Mouse (Mus musculus): Measurements from ENCODE around the gene Sema3a.

The Sema3a gene

DNA sequence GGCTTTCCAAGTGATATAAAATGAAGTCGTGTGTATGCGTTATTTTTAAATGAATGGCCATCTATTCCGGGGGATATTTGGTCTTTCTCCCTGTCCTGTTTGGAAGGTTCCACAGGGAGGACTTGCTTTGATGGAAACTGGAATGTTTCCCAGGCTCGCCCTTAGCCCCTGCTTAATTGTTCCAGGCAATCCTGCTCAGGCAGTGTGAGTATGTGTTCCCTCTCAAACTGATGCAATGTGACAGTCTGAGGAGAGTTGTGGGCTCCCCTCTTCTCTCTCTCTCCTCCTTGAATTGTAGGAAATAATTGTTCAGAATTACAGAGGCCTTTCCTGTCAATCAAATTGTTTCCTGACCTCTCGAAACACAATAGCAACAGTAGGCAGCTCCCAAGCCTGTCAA, 202.1 kb downstream of the Sema3a start:
- no peak for DNase-seq

DNA sequence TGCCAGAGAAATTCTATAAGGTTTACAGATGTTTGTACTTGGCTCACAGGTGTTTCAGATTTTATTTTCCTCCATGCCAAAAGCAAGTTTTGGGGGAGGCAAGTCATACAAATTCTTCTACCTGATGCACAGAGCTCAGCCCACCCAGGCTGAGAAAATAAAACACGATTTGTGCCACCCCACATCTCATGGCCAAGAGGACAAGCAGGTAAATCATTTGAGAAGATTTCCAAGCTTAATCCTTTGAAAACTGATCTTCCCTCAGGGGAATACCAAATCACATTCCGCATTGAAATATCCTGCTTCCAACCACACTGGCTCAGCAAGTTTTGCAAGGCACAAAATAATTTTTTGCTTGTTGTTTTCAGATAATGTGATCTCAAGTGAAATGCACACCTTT, 206.2 kb downstream of the Sema3a start:
- DNase-seq = no peak

DNA sequence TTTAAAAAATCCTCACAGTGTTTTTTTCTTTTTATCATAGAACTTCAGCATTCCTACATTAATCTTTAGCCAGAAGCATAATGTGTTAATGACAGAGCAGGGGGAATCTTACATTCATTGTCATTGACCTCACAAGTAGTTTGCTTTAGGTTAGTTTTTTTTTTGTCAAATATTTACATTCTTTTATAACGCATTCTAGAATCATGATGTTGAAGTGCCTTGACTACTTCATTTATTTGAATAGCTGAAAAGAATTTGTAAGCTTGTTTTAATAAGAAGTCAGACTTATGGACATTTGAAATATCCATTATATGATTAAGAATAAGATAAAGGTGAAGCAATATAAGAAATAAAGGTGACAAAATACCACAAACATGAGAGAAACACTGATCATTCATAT, 212.5 kb downstream of the Sema3a start:
- DNase-seq = no peak

DNA sequence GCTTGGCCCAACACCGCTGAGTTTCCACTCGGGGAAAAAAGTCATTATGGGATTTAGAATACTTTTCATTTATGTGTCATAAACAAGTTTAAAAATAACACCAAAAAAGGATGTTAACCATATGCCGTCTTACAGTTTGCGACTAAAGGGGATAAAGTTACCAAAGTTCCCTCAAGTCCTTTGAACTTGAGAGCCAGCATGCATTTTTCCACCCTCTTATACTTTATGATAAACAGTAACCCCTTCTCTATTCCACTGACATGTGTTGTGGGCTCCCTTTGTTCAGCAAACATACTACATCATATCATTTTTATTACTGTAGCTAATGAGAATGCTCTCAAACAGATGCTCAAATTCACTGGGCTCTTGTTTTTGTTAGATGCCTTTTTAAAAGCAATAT, 221.9 kb downstream of the Sema3a start:
- DNase-seq = no peak

DNA sequence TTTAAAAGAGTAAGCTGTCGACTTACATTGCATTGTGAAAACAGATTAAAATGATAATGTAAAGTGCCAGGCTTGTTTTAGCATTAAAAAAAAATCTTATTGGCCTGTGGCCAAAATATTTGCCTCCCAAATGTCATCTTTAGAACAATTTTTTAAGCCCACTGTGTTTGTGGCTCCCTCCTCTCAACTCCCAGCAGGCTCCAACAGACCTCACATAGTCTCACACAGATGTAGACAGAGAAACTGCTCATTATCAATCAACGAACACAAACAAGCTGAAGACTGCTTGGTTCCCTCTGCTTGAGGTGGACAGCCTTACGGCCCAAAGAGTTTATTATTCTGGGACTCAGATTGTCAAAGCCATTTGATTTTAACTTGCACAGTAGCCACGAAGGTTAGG, 226.4 kb downstream of the Sema3a start:
- no peak for DNase-seq

DNA sequence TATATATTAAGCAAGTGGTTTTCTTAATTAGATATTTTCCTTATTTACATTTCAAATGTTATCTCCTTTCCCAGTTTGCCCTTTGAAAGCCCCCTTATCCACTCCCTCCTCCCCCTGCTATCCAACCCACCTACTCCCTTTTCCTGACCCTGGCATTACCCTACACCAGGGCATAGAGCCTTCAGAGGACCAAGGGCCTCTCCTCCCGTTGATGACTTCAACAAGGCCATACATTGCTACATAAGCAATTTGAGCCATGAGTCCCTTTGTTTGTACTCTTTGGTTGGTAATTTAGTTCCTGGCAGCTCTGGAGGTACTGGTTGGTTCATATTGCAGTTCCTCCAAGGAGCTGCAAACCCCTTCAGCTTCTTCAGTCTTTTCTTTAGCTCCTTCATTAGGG, 227.8 kb downstream of the Sema3a start:
- no peak for DNase-seq

DNA sequence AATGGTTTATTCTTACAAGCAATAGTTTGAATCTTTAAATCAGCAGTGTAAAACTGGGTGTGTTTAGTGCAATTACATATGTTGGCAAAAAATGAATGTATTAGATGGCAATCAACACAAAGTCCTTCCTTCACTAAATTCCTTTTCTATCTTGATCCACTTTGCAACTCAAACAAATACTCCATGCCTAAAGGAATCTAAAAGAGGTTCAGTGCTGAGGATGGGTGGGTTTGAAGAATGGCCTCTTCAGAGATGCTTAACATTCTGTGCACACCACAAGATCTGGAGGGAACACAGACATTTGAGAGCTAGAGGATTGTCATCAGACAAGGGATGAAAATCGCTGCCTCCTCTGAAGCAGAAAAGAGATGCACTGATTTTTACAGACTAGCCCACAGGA, 228.3 kb downstream of the Sema3a start:
- no peak for DNase-seq

DNA sequence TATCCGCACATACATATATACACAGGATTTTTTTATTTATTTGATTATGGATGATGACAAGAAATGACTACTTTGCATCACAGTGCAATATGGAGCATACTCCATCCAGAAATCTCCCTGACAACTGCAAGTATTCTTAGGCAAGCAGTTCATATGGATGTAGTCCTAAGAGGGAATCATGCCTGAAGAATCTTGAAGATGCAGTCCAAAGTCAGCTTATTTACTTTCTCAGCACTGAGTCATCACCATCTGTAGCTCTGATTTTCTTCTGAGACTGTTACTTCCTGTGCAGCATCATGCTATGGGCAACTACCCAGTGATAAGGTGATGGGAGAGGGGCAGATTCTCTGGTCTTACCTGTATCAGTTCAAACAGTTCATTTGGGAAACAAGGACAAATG, 229.7 kb downstream of the Sema3a start:
- DNase-seq = no peak

DNA sequence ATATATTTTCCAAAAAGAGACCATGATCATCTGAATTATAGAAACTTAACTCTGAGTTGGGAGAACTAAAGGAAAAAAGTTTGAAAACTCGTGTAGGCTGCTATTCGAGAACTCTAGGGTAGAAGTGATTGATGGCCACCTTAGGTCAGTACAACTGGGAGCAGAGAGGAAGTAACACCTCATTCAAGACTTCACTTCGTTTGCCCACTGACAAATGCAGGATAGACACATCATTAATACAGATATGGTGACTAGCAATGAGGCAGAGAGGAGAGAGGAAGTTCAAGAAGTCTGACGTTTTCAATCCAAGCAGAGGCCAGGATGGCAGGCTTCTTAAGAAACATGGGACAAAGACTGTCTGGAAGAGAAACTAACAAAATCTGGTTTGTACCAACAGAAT, 233.6 kb downstream of the Sema3a start:
- DNase-seq = no peak

DNA sequence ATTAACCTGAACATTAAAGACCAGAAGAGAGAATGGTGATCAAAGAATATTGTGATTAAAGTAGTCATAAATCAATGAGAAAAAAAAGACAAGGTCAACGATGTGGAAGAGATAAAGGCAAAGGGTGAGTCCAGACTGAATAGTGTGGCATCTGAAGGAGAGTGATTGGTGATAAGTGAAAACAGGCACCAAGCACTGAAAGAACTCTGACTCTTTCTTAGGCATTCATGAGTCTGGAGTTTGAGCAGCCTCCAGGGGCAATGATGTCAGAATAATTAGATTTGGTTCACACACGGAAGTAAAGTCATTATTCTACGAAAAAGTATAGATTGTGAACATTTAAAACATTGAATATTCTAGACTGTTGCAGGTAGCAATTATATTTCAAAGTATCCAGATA, 235.5 kb downstream of the Sema3a start:
- no peak for DNase-seq

DNA sequence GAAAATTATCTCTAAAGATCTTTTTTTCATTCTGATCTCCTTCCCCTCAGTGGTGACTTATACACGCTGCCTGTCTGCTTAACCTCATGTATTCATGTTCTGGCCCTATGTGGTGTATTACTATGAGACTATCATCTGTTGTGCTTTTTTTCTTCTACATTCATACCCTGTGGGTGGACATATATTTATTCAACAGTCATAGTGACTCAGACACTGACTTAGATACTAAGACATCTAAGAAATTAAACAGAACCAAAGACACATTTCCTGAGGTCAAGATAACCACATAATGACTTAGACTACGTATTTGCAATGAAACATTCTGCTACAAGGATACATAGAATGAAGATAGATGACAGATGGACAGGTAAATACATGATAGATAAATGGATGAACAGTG, 239.9 kb downstream of the Sema3a start:
- DNase-seq = no peak

DNA sequence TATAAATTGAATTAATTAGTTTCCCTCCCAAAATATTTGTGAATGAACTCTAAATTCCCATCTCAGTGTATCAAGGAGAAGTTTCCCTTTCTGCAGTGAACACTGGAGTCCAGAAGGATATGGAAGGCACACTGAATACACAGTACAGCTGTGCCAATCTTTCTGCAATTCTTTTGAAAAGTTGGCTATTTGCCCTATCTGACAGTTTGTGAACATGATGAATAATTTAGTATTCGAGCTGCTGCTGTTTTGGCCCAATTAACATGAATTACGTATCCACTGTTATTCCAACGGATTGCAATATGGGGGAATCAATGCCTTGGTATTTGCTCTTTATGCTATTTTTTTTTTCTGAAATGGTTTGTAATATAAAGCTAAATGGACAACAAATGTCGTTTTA, 254.0 kb downstream of the Sema3a start:
- DNase-seq = no peak

DNA sequence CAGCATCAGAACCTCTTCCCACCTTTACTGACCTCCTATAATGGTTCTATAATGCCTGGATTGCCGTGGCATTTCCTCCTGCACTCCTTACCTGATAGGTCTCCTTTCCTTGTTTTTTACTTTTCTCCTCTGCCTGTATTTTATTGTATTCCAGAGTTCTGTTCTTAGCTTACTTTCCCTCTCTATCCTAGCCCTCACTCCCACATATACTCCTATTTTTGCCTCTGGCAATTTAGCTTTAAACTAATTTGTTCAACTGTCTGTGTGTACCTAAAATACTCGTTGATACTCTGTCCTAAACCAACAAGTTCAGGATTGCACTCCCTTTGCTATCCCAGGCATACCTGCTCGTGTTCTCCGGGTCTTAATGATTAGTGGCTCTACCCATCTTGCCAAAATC, 258.8 kb downstream of the Sema3a start:
- DNase-seq = no peak

DNA sequence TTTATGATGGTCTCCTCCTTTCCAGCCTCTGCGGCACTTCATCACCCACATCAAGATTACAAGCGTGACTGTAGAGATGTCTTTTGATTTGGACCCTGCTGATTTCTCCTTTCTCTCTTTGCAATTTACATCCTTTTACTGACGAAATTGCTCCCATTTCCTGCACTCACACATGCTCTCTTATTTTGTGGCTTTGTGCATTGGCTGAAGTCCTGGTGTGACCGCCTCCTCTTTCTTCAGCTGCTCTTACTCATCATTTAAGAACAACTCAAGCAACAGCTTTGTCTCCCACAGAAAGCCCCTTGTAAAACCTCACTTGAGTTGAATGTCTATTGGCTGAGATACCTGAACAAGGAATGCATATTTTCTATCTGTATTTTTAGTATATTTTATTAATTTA, 259.5 kb downstream of the Sema3a start:
- no peak for DNase-seq

DNA sequence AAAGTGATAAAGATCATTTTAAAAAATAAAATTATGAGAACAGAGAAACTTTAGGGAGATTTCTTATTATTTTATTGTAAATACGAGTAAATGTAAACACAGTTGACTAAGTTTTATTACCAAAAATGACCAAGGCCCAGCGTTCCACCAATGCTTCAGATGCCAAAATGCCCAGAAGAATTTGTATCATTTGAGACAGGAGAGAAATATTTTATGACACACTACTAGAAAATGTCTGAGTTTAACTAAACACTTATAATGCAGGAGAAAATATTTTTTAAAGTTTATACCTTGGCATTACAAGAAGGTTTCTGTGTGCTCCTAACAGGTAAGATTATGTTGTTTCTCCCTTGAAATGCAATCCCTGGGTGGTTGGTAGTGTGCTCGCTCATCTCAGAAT, 261.4 kb downstream of the Sema3a start:
- DNase-seq = no peak

DNA sequence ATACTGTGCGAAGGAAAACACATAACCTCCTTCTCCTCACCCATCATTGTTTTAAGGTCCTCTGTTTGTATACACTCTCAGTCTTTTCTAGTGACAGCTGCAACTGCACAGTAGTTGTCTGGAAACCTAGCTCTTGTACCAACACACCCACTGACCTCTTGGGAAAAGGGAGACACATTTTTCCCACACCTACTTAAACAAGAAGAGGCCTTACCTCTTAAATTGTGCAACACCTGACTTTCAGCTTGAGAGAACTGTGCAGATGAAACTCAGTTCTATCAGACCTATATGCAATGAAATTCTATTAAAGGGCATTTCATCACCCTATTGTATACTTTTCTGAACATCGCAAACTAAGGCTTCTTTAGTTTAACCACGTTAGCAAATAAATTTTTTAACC, 262.5 kb downstream of the Sema3a start:
- no peak for DNase-seq

DNA sequence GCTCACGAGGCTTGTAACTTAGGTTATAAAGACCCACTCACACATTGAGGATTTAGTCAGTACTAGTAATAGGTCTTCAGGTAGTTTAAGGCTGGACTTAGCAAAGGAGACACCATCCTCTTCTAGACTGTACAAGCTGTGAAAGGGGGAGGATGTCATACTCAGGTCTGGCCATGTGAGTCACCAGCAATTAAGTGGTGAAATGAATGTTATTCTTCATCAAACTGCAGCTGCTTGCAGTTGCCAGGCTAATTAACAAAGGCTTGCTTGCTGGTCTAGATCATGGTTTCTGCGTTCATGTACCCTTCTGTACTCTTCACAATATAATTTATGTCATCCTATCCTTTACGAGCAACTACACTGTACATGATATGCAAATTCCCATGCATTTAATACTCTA, 264.8 kb downstream of the Sema3a start:
- DNase-seq = no peak

DNA sequence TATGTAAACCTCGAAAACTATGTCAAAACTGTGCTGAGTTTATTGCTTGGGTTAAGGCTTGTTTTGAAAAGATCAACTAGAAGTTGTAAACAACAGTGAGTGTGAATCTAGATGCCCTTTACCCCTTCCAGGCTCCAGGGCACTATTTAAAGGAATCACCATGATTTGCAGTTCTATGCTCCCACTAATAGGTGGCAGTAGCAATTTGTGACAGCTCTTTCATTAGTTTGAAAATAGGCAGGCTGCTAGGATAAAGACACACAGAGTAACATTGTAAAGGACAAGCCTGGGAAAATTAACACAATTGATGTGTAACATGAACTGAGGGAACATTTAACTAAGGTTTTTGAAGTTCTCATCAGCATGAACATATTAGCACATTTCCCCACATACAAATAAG, 280.2 kb downstream of the Sema3a start:
- DNase-seq = no peak

DNA sequence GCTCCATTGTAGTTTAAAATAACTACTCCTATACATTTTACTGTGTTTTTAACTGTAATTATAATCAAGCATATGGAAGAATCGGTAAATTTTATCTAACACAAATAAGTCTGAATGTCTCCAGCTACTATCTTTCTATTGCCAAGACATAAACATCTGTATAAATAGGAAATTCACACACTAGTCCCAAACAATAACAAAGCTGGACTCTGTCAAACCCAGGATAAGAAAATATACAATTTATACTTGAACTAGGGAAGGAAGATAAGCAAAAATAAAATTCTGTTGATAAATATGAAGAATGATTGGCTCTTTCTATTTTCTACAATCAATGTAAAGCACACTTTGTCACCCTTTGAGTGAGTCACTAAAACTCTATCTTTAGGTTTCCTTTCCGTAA, 280.9 kb downstream of the Sema3a start:
- DNase-seq = no peak

DNA sequence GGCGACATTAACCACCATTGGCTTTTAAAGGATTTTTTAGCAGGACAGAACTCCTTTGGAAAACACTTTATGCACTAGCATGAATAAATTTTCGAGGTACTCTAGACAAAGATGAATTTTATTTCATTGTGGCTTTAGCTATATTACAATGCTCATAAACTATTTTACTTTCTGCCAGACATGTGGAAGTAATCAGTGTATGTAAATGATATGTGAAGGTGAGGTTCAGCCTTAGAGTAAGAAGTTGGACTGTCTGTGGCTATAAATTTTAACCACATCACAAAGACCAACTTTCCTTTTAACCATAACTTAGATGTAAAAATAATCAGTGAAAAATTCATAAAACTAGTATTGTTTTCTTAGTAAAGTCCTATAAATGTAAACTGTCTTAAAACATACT, 286.7 kb downstream of the Sema3a start:
- DNase-seq = no peak

DNA sequence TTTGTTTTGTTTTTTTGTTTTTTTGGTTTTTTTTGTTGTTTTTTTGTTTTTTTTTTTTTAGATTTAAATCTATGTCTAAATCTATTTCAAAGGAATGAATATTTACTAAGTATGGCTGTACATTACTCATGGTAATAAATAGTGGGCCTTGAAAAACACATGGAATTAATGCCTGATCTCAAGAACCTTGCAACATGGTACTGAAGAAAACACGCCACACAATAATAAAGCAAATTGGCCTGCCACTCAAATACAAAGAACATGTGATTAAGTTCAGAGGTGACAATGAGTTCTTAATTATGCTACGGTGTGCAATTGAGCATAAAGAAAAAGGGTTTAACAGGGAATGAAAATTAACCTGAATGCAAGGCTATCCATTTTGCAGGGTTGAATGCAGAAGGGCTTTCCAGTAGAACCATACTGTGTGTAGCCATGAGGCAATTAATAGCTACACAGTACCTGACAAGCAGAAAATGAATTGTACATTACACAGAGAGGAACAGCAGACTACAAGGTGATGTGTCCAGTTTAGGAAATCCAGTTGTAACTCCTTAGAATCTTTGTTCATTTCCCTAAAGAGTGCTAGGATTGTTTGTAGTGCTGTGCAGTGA, 288.8 kb downstream of the Sema3a start:
- no peak for DNase-seq

DNA sequence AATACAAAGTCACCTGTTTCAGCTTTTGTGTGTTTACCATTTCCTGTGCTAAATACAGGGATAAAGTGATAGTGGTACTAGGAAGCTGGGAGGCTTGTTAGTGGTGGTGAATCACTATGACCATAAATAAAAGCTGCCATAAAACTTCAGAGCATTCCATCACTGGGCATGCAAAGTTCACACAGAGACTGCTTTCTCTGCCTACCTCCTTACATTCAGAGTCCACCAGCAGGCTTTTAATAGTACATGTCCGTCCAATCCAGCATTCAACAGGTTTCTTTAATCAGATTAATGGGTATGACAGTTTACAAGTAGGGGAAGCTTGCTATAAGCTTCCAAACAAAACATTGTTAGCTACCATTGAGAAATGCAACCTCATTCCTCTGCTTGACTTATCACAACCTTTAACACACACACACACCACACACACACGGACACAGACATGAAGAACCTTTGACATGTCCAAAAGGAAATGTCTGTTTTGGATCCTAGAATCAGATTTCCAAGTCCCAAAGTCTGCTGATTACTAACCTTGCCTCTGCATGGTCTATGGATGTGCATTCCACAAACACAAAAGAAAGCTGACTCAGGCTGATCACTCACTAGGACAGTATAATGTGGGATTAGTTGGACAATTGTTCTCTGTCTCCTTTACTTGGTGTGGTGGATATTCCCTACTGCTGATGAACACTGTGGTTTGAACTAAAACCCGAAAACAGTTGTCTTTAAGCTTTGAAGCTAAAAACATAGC, 291.9 kb downstream of the Sema3a start:
- no peak for DNase-seq

DNA sequence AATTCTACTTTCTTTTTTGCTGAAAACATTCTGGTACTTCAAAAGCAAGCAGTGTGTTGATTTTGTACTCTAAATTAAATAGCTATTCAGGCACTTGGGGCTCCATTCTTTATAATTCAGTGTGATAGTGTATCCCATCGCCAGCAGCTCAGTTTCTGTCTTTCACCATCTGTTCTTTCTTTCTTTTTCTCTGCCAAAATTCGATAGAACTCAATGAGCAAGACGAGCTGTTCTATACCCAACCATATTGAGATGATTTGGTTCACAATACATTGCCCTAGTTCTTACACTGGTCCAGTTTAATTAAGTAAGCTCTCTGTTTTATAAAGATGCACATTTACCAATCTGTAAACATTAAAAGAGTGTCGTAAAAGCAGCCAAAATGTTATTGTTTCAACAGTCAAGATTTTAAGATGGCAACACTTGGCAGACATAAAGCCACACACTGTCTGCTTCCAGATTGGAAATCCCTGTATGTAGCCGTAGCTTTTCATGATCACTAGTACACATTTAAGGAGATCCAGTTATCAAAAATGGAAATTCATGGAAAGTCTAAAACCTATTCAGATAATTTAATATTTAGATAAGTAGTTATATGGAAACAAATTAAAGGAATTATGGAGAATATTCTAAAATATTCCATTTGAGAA, 296.2 kb downstream of the Sema3a start:
- DNase-seq = no peak

DNA sequence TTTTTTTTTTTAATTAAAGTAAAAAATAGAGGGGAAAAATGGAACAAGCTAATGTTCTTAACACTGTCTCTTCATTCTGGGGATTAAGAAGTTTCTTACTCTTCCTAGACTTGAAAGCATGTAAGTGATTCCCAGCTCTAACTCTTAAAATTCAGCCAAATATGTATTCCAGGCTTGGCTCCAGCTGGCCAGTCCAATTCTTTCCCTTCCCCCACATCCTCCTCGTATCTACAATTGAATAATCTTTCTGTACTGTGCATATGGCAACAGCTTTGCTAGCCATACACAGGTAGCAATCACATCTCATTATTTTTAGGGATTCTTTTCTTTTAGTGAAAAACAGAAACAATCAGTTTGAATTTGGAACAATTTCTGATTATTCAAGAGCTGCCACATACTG, 303.5 kb downstream of the Sema3a start:
- DNase-seq = no peak

DNA sequence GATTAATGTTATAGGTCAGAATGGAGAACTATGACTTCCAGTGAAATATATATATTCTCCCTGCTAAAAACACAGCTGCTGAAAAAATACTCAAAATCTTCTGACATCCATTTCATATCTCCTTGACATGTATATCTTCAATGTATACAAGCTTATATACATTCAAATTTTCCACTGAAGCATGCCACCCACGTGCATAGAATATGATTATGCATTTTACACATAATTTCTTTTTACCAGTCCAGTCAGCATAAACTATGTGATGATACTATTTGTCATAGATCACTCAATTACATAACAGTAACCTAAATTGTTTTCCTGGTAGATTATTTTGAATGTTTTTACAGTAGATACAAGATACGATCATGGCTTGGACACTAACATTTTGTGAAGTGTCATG, 306.6 kb downstream of the Sema3a start:
- DNase-seq = no peak
